Mouse (Mus musculus) small intestine, adult 2 months (tissue): ENCODE data around the gene Sbpl. TPM values are rescaled to one million over a fixed set of nuclear protein-coding genes. Genes with fewer than 3 reads are reported as not detected.

Experiments used
- H3K27ac ChIP-seq: fragments of 200-500 bp; 2 replicates; pipeline ENCODE4 v1.5.1; 2012; ENCODE audit warnings: low read depth, low read length, control low read depth, inconsistent platforms; ENCODE audit not compliant: insufficient read depth
- H3K27me3 ChIP-seq: fragments of 200-500 bp; 2 replicates; pipeline ENCODE4 v1.6.1; 2012; ENCODE audit warnings: mild to moderate bottlenecking, moderate library complexity, low read length, inconsistent platforms; ENCODE audit not compliant: control insufficient read depth, insufficient read depth
- H3K36me3 ChIP-seq: fragments of 200-500 bp; 2 replicates; pipeline ENCODE4 v1.6.1; 2012; ENCODE audit warnings: mild to moderate bottlenecking, low read length, control low read depth, inconsistent platforms; ENCODE audit not compliant: control insufficient read depth, insufficient read depth
- H3K4me1 ChIP-seq: fragments of 200-500 bp; 2 replicates; pipeline ENCODE4 v1.6.1; 2012; ENCODE audit warnings: low read length, inconsistent platforms, mixed read lengths; ENCODE audit not compliant: control insufficient read depth, insufficient read depth, insufficient read length
- H3K4me3 ChIP-seq: fragments of 200-500 bp; 2 replicates; pipeline ENCODE4 v1.5.1; 2012; ENCODE audit warnings: low read depth, mild to moderate bottlenecking, control low read depth, inconsistent platforms, low read length, moderate library complexity
- CTCF ChIP-seq: fragments of 200-500 bp; IDR thresholded peaks from 2 replicates; pipeline ENCODE4 v1.5.1; 2012; ENCODE audit warnings: low read depth, mild to moderate bottlenecking, control low read depth, inconsistent platforms, low read length, moderate library complexity, mixed read lengths; ENCODE audit not compliant: insufficient replicate concordance, insufficient read length; ENCODE audit errors: extremely low read depth
- POLR2A ChIP-seq: fragments of 200-500 bp; IDR thresholded peaks from 2 replicates; pipeline ENCODE4 v1.6.1; 2012; ENCODE audit warnings: low read depth, mild to moderate bottlenecking, control low read depth, inconsistent platforms, low read length, moderate library complexity
- whole genome bisulfite sequencing: fragments of 180-500 bp; shearing (Covaris S2); methylation state at CpG from one replicate; pipeline ENCODE4 v1.1.7; 2018; 5-methylcytosine and 5-hydroxymethylcytosine counted together
- polyA plus RNA-seq: library from polyadenylated mRNA; depleted of rRNA; stranded (reverse); fragments of >200 nt; gene quantifications from 2 replicates; pipeline ENCODE4 v1.2.3, GENCODE M21; 2012

Gene Sbpl
- polyA plus RNA-seq, 1 experiment, result not detected

DNA sequence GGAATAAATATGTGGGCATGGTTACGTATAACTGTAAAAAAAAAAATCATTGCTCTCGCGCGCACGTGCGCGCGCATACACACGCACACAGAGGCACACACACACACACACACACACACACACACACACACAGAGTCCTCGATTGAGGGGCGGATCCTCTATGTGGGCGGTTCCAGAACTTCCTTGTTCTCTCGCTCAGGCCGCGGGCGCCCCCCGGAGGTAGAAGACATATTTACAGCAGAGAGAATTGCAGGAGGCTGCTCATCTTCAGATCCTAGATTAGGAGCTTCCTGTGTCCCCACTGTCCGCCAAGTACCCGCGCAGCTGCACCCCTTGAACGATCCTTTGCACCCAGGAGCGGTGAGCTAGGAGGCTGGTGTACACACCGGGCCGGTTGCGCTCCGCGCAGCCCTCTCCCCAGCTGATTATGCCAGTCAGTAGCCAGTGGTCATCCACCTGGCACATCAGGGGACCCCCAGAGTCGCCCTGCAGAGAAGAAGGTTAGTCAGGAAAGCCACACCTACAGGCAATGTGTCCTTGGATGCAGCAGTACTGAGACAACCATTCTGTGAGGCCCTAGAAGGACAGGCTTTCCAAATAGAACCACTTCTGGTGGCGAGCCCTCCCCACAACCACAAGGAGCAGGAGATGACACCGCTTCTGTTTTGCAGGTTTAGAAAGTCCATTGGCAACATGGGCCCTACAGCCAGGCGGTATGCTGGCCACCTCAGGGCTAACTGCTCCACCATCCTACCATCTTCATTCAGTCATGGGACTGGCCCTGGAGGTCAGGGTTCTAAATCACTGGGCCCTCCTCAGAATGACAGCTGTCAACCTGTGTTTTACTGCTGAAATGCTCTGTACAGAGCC, 38.7 kb upstream of the Sbpl start:
- H3K36me3 ChIP-seq, result no peaks in the 10 kb centered on the region
- WGBS, result 12% methylated on average over 31 of the region's 31 CpGs
- H3K27ac ChIP-seq, result no peak overlapping the region
- peaks cover 23% of the 10 kb centered on the region for H3K4me1 ChIP-seq
- H3K27me3 ChIP-seq, result no peaks in the 10 kb centered on the region
- TF ChIP-seq POLR2A (peak; percentile 30; the same call in 1 of the 2 replicates), CTCF (peak; percentile 80; the same call in 1 of the 2 replicates)
- H3K4me3 ChIP-seq, result no peak overlapping the region

DNA sequence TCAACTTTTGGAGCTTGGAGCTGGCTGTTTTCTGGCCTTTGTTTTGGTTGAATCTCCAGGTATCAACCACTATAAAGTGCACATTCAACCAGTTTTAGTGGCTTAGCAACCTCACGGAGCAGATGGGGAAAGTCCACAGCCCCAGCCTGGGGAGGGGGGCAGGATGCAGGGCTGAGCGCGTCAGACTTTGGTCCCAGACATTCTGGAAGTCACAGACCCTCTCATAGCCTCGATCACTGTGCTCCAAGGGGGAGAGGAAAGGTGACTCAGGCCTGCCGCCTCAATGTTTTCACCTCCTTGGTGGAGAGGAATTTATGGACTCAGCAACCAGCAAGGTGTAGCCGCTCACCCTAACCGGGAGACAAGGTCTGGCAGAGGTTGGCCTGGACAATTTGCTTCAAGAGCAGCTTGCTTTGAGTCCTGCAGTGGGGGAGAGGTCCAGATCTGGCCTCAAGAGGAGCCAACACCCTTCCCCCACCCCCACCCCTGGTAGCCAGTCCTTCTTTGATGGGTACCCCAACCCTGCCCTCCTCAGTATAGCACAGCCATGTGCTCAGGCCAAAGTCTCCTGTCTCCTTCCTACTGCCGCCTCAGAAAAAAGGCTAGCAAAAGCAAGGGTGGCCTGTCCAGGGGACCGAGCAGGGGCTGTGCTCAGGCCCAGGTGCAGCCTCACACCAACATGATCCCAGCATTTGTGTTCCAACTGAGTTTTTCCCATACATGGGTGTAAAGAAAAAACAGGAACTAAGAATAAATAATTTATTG, 37.9 kb upstream of the Sbpl start:
- Histone ChIP-seq H3K4me1 (peaks cover 19% of the 10 kb centered on the region), H3K27me3 (no peaks in the 10 kb centered on the region), H3K4me3 (no peak overlapping the region), H3K36me3 (no peaks in the 10 kb centered on the region), H3K27ac (peak overlapping the region; percentile 24)
- TF ChIP-seq POLR2A (no peak), CTCF (no peak)
- 44% methylated on average over 9 of the region's 9 CpGs for WGBS

DNA sequence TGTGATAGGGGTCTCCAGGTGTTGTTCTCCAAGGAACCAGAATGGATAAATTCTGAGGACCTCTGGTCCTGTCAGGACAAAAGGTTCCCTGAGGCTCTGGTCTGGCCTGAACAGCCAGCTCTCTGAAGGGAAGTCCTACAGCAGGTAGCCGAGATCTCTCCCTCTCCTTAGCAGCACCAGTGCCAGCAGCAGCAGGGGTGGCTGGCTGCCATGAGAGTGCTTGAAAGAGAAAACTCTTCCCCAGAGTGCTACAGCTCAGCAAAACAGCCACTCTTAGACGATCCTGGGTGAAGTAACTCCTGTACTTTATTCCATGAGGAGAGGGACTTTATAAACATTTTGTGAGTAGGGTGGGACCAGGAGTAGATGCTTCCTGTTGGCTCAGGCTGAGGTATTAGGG, 34.7 kb upstream of the Sbpl start:
- TF ChIP-seq CTCF (no peak), POLR2A (no peak)
- Histone ChIP-seq H3K27me3 (no peaks in the 10 kb centered on the region), H3K4me3 (no peak overlapping the region), H3K4me1 (peaks cover 19% of the 10 kb centered on the region), H3K27ac (no peak overlapping the region), H3K36me3 (no peaks in the 10 kb centered on the region)
- WGBS, result 40% methylated on average over 2 of the region's 2 CpGs

GRCm38 (mm10) chr17:23984989-23985388, 29.9 kb upstream of the Sbpl start:
- TF ChIP-seq POLR2A, result no peak
- Histone ChIP-seq H3K4me1 (peaks cover 24% of the 10 kb centered on the region; the same call in 1 of the 2 replicates), H3K27ac (no peak overlapping the region), H3K27me3 (no peaks in the 10 kb centered on the region), H3K36me3 (no peaks in the 10 kb centered on the region), H3K4me3 (no peak overlapping the region)
- 81% methylated on average over 1 of the region's 1 CpGs for WGBS

- H3K4me3 ChIP-seq, result no peak overlapping the region
- H3K4me1 ChIP-seq, result peaks cover 34% of the 10 kb centered on the region; the same call in 1 of the 2 replicates
- peak overlapping the region; percentile 95 for H3K27ac ChIP-seq
- H3K36me3 ChIP-seq, result no peaks in the 10 kb centered on the region
- TF ChIP-seq CTCF (no peak), POLR2A (no peak)
- WGBS, result 21% methylated on average over 4 of the region's 4 CpGs
- no peaks in the 10 kb centered on the region for H3K27me3 ChIP-seq
Measured at GRCm38 (mm10) chr17:23982912-23983311, 27.8 kb upstream of the Sbpl start.

DNA sequence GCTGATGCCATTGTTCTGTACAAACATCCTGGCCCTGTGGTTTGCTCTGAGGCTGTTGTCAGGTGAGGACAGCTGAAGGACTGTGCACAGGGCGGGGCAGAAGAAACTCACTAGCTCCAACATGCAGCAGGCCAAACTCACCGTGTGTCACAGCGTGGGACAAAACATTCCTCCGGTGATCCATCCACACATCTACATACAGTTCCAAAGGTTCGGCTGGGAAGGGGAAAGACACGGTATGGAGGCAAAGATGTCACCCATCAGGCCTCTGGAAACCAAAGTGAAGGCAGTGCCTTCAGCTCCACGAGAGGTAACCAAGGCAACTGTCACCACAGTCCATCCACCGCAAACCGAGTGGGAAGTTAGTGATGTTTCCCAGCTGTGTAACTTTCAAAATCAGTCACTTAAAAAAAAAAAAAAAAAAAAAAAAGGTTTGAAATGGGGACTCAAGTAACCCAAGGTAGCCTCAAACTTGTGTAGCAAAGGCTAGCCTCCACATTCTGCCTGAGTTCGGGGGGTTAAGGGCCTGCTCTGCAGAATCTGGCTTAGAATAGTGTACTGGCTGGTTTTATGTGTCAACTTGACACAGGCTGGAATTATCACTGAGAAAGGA, 25.3 kb upstream of the Sbpl start, which contains the start of gene Prss30:
Gene Prss30, minus strand, starts transcription at position 270 of the 613 bp plus-strand sequence.
- Histone ChIP-seq H3K36me3 (no peaks in the 10 kb centered on the region), H3K4me3 (peak within 1 kb of the TSS; percentile 28; the same call in 1 of the 2 replicates), H3K27ac (peak within 1 kb of the TSS; percentile 95), H3K4me1 (peaks cover 51% of the 10 kb centered on the region; the same call in 1 of the 2 replicates), H3K27me3 (no peaks in the 10 kb centered on the region)
- TF ChIP-seq POLR2A (peak; percentile 25; the same call in 1 of the 2 replicates), CTCF (no peak)
- 56% methylated on average over 10 of the region's 10 CpGs for WGBS
